Mouse (Mus musculus) limb, embryonic 15.5 days (tissue): ENCODE measurements at regions not wholly inside any gene's neighbourhood (a gene's known extent, or its start where the extent isn't known, plus 50 kb on each side); places are given as distances from the start of the nearest gene placed in this dataset.

Experiments used
- ATAC-seq: fragments of 200-750 bp; cut with Nextera tagmentation; 2 replicates; pipeline ENCODE4 v1.8.0; 2017; ENCODE audit warnings: low read depth, moderate TSS enrichment; ENCODE audit not compliant: insufficient number of reproducible peaks, low FRiP score, low TSS enrichment
- H3K27ac ChIP-seq: fragments of 300-500 bp; sonication (generic); 2 replicates; pipeline ENCODE4 v1.5.1; 2015; ENCODE audit warnings: moderate library complexity, mild to moderate bottlenecking, inconsistent platforms
- H3K27me3 ChIP-seq: fragments of 300-500 bp; sonication (generic); 2 replicates; pipeline ENCODE4 v1.6.1; 2015; ENCODE audit warnings: inconsistent platforms
- H3K36me3 ChIP-seq: fragments of 300-500 bp; sonication (generic); 2 replicates; pipeline ENCODE4 v1.6.1; 2015; ENCODE audit warnings: inconsistent platforms
- H3K4me1 ChIP-seq: fragments of 300-500 bp; sonication (generic); 2 replicates; pipeline ENCODE4 v1.6.1; 2015; ENCODE audit warnings: inconsistent platforms
- H3K4me2 ChIP-seq: fragments of 300-500 bp; sonication (generic); 2 replicates; pipeline ENCODE4 v1.6.1; 2015; ENCODE audit warnings: mild to moderate bottlenecking, inconsistent platforms
- H3K4me3 ChIP-seq: fragments of 300-500 bp; sonication (generic); 2 replicates; pipeline ENCODE4 v1.5.1; 2015; ENCODE audit warnings: mild to moderate bottlenecking, inconsistent platforms
- H3K9ac ChIP-seq: fragments of 300-500 bp; sonication (generic); 2 replicates; pipeline ENCODE4 v1.6.1; 2015; ENCODE audit warnings: inconsistent platforms
- H3K9me3 ChIP-seq: fragments of 300-500 bp; sonication (generic); 2 replicates; pipeline ENCODE4 v1.6.1; 2016; ENCODE audit warnings: inconsistent platforms
- WGBS: fragments of 180-500 bp; shearing (Covaris S2); methylation state at CpG from one replicate; pipeline ENCODE4 v1.1.7; 2015; 5-methylcytosine and 5-hydroxymethylcytosine counted together

DNA sequence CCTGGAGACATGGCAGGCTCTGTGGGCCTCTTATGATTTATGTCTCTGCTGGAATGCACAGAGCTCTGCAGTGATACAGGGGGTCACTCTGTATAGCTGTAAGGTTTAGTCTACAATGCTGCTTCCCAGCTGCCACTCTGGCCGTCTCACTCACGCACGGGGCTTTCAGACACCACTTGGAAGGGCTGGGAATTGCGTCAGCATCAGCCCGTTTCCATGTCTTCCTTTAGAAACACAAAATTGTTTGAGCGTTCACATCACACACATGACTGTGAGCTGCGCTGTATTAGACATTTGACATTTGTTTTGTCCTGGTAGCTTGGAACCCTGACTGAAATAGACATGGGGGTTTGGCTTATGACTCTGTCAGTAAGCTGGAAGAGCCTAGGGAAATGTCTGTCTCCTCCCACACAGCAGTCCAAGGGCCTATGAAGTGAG lies 90.5 kb upstream of the Rbms3 start:
- H3K36me3 ChIP-seq = no peaks in the 10 kb centered on the region
- peaks cover 15% of the 10 kb centered on the region for H3K4me1 ChIP-seq
- no peak overlapping the region for H3K27ac ChIP-seq
- H3K9me3 ChIP-seq = no peaks in the 10 kb centered on the region
- no peak overlapping the region for H3K4me2 ChIP-seq
- WGBS = 68% methylated on average over 7 of the region's 7 CpGs
- H3K27me3 ChIP-seq = no peaks in the 10 kb centered on the region
- H3K9ac ChIP-seq = no peak overlapping the region
- H3K4me3 ChIP-seq = no peak overlapping the region
- ATAC-seq = no peak

- H3K4me1 ChIP-seq = peaks cover 16% of the 10 kb centered on the region
- H3K9me3 ChIP-seq = no peaks in the 10 kb centered on the region
- WGBS = 79% methylated on average over 4 of the region's 4 CpGs
Observed at GRCm38 (mm10) chr9:117717346-117717745, 87.6 kb upstream of the Rbms3 start.

DNA sequence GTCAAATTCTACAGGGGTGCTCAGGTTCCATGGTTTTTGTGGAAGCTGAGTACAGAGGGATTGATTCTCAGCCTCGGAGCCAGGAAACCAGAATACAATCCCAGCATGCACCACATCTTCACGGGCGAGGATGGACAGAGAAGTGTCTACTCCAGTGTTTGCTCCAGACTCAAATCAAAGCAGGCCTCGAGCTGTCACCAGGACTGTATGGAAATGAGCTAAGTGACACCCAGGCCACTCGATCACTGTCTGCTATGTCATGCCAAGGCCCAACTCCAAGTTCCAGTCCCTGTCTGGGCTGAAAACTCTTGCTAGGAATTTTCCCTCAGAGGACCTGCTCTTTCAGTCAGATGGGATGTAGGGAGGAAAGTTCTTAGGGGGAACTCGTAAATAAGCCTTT lies 86.8 kb upstream of the Rbms3 start:
- Histone ChIP-seq H3K36me3 (no peaks in the 10 kb centered on the region), H3K4me1 (peaks cover 8% of the 10 kb centered on the region; the same call in 1 of the 2 replicates), H3K4me2 (no peak overlapping the region), H3K4me3 (no peak overlapping the region), H3K9me3 (no peaks in the 10 kb centered on the region), H3K27ac (no peak overlapping the region), H3K27me3 (no peaks in the 10 kb centered on the region), H3K9ac (no peak overlapping the region)
- no peak for ATAC-seq
- 84% methylated on average over 6 of the region's 6 CpGs for WGBS

More at GRCm38 (mm10) chr9:117717346-117717745, 87.6 kb upstream of the Rbms3 start:
- Histone ChIP-seq H3K27ac (no peak overlapping the region), H3K27me3 (no peaks in the 10 kb centered on the region), H3K9ac (no peak overlapping the region), H3K36me3 (no peaks in the 10 kb centered on the region), H3K4me2 (no peak overlapping the region), H3K4me3 (no peak overlapping the region)
- no peak for ATAC-seq

DNA sequence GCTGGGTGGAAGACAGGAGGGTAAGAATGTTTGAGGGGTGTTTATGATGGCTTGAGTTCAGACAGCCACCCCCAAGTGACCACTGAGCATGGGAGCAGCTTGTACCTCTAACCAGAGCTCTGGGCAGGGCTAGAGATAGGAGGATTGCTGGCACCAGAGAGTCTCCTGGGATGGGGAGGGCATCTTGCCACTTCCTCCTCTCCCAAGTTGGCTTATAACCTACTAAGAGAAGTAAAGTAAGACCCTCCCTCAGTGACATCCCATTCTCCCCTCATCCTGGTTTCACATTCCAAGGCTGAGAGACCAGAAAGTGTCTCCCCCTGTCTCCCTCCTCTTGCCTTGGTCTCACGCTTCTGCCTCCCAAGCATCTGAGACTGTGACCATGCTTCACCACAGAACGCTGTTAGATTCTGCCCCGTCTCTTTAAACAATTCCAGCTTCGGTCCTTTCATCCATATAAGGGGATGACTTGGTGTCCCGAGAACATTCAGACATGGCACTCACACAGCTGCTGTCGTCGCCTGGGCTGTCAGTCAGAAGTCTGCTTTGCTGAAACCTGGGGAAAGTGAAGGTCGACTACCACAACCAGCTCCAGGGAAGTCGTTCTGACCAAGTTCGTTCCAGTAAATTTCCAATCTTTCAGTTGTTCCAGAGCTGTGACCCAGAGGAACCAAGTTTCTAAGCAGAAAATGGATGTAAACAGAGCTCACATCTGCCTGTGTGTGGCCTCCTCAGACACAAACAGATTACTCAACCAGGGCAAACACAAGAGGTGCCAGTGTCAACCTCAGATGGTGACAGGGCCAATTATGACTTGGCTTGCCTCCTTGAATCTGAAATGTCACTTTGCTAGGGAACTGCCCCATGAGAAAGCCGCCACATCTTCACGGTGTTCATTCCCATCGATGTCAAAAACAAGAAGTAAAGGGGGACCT lies 85.3 kb upstream of the Rbms3 start:
- no peak overlapping the region for H3K4me3 ChIP-seq
- H3K36me3 ChIP-seq = no peaks in the 10 kb centered on the region
- ATAC-seq = no peak
- no peak overlapping the region for H3K9ac ChIP-seq
- no peak overlapping the region for H3K27ac ChIP-seq
- 0 out of 2 replicates have a peak, but pooled peaks cover 4% of the 10 kb centered on the region for H3K4me1 ChIP-seq
- WGBS = 74% methylated on average over 13 of the region's 13 CpGs
- no peaks in the 10 kb centered on the region for H3K27me3 ChIP-seq
- no peaks in the 10 kb centered on the region for H3K9me3 ChIP-seq
- no peak overlapping the region for H3K4me2 ChIP-seq

DNA sequence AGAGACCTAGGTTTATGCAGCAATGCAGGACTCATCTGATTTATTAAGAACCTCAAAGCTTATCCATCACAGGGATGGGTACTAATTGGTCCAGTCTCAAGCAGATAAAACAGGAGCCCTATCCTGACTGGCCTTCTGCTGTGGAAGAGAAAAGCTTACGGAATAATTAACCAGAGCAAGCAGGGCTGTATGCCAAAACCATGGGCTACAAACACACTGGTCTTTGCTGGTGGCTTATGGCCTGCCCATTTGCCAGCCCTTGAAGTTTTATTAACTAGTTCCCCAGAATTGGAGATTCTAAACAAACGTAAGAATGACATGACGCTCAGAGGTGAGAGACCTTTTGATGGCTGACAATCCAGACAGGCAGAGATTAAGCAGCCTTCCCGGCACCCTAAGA lies 83.4 kb upstream of the Rbms3 start:
- Histone ChIP-seq H3K27me3 (no peaks in the 10 kb centered on the region), H3K9ac (no peak overlapping the region), H3K4me2 (no peak overlapping the region), H3K9me3 (no peaks in the 10 kb centered on the region), H3K27ac (no peak overlapping the region), H3K4me3 (no peak overlapping the region), H3K4me1 (0 out of 2 replicates have a peak, but pooled peaks cover 3% of the 10 kb centered on the region), H3K36me3 (no peaks in the 10 kb centered on the region)
- WGBS = 63% methylated on average over 4 of the region's 4 CpGs
- ATAC-seq = no peak

- Histone ChIP-seq H3K4me2 (no peak overlapping the region), H3K27ac (no peak overlapping the region), H3K4me1 (0 out of 2 replicates have a peak, but pooled peaks cover 3% of the 10 kb centered on the region), H3K9ac (no peak overlapping the region), H3K36me3 (no peaks in the 10 kb centered on the region), H3K9me3 (no peaks in the 10 kb centered on the region), H3K27me3 (no peaks in the 10 kb centered on the region), H3K4me3 (no peak overlapping the region)
- no peak for ATAC-seq
- 81% methylated on average over 5 of the region's 5 CpGs for WGBS
Observed at GRCm38 (mm10) chr9:117711793-117712192, 82.1 kb upstream of the Rbms3 start.

DNA sequence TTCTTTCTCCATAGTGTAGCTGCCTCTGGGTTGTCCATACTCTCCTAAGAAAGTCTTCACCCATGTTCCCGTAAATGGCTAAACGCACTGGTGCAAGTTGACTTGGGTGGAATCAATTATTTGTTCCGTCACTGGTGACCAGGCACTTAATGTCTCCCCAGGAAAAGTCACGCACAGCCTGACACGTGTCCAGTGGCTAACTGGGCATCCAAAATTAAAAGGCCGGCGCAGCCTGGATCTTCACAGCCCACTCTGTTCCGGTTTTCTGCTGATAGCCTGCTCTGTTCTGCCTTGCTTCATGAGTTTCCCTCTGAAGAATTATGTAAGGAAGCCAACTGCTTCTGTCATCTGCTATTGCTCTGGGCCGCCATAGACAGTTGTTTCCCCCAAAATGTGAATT lies 81.3 kb upstream of the Rbms3 start:
- ATAC-seq = no peak
- no peaks in the 10 kb centered on the region for H3K9me3 ChIP-seq
- no peak overlapping the region for H3K4me3 ChIP-seq
- no peaks in the 10 kb centered on the region for H3K36me3 ChIP-seq
- H3K9ac ChIP-seq = no peak overlapping the region
- 0 out of 2 replicates have a peak, but pooled peaks cover 3% of the 10 kb centered on the region for H3K4me1 ChIP-seq
- no peak overlapping the region for H3K4me2 ChIP-seq
- H3K27me3 ChIP-seq = no peaks in the 10 kb centered on the region
- no peak overlapping the region for H3K27ac ChIP-seq
- WGBS = 92% methylated on average over 9 of the region's 9 CpGs

DNA sequence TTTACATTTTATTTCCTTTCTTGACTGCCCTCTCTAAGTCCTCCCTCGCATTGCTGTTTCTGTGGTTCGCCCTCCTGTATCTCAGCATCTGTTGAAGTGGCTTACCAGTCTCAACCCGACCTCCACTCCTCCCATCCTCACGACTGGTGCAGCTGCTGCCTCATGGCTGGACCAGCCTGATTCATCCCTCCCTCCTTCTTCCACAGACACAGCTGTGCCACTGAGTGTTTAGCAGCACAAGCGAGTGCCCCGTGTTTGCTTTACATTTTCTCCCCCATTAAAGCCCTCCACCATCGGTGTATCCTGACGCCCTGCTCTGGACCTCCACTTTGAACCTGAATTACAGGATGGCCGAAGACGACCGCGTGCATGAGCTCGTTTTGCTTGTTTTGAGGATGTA lies 80.0 kb upstream of the Rbms3 start:
- no peak overlapping the region for H3K9ac ChIP-seq
- H3K36me3 ChIP-seq = no peaks in the 10 kb centered on the region
- H3K4me2 ChIP-seq = no peak overlapping the region
- no peak overlapping the region for H3K27ac ChIP-seq
- H3K9me3 ChIP-seq = no peaks in the 10 kb centered on the region
- no peaks in the 10 kb centered on the region for H3K27me3 ChIP-seq
- H3K4me3 ChIP-seq = no peak overlapping the region
- no peak for ATAC-seq
- no peaks in the 10 kb centered on the region for H3K4me1 ChIP-seq
- 73% methylated on average over 13 of the region's 13 CpGs for WGBS

GRCm38 (mm10) chr9:117693001-117693400 lies 63.3 kb upstream of the Rbms3 start:
- no peak for ATAC-seq

GRCm38 (mm10) chr9:117692486-117692885 lies 62.8 kb upstream of the Rbms3 start:
- WGBS = 81% methylated on average over 9 of the region's 9 CpGs
- no peak for ATAC-seq

More at GRCm38 (mm10) chr9:117693001-117693400, 63.3 kb upstream of the Rbms3 start:
- 89% methylated on average over 8 of the region's 8 CpGs for WGBS
- H3K36me3 ChIP-seq = no peaks in the 10 kb centered on the region
- no peak overlapping the region for H3K27ac ChIP-seq
- H3K9me3 ChIP-seq = 0 out of 2 replicates have a peak, but pooled peaks cover 3% of the 10 kb centered on the region
- no peak overlapping the region for H3K9ac ChIP-seq
- H3K4me1 ChIP-seq = no peaks in the 10 kb centered on the region
- H3K27me3 ChIP-seq = no peaks in the 10 kb centered on the region
- H3K4me3 ChIP-seq = no peak overlapping the region
- no peak overlapping the region for H3K4me2 ChIP-seq

GRCm38 (mm10) chr9:117689946-117690345 lies 60.2 kb upstream of the Rbms3 start:
- Histone ChIP-seq H3K36me3 (no peaks in the 10 kb centered on the region), H3K9ac (no peak overlapping the region), H3K27ac (no peak overlapping the region), H3K4me3 (no peak overlapping the region), H3K4me1 (no peaks in the 10 kb centered on the region), H3K4me2 (no peak overlapping the region), H3K9me3 (0 out of 2 replicates have a peak, but pooled peaks cover 3% of the 10 kb centered on the region), H3K27me3 (no peaks in the 10 kb centered on the region)
- 83% methylated on average over 4 of the region's 4 CpGs for WGBS
- ATAC-seq = no peak

More at GRCm38 (mm10) chr9:117692486-117692885, 62.8 kb upstream of the Rbms3 start:
- Histone ChIP-seq H3K36me3 (no peaks in the 10 kb centered on the region), H3K9ac (no peak overlapping the region), H3K4me3 (no peak overlapping the region), H3K27me3 (no peaks in the 10 kb centered on the region), H3K27ac (no peak overlapping the region), H3K4me1 (no peaks in the 10 kb centered on the region), H3K4me2 (no peak overlapping the region), H3K9me3 (0 out of 2 replicates have a peak, but pooled peaks cover 3% of the 10 kb centered on the region)
